Mouse (Mus musculus) midbrain, embryonic 15.5 days (tissue): ENCODE measurements at regions not wholly inside any gene's neighbourhood (a gene's known extent, or its start where the extent isn't known, plus 50 kb on each side); places are given as distances from the start of the nearest gene placed in this dataset.

Source experiments
- ATAC-seq: fragments of 200-750 bp; cut with Nextera tagmentation; replicated peaks from 2 replicates; pipeline ENCODE4 v1.8.0; 2017; ENCODE audit warnings: moderate TSS enrichment
- H3K27ac ChIP-seq: fragments of 300-500 bp; sonication (generic); 2 replicates; pipeline ENCODE4 v1.5.1; 2015; ENCODE audit warnings: mild to moderate bottlenecking, inconsistent platforms
- H3K27me3 ChIP-seq: fragments of 300-500 bp; sonication (generic); replicated peaks from 2 replicates; pipeline ENCODE4 v1.6.1; 2015; ENCODE audit warnings: inconsistent platforms
- H3K36me3 ChIP-seq: fragments of 300-500 bp; sonication (generic); replicated peaks from 2 replicates; pipeline ENCODE4 v1.6.1; 2015; ENCODE audit warnings: inconsistent platforms
- H3K4me1 ChIP-seq: fragments of 300-500 bp; sonication (generic); 2 replicates; pipeline ENCODE4 v1.6.1; 2015; ENCODE audit warnings: inconsistent platforms
- H3K4me2 ChIP-seq: fragments of 300-500 bp; sonication (generic); 2 replicates; pipeline ENCODE4 v1.6.1; 2015; ENCODE audit warnings: inconsistent platforms, mild to moderate bottlenecking, moderate library complexity
- H3K4me3 ChIP-seq: fragments of 300-500 bp; sonication (generic); 2 replicates; pipeline ENCODE4 v1.5.1; 2015; ENCODE audit warnings: mild to moderate bottlenecking, inconsistent platforms
- H3K9ac ChIP-seq: fragments of 300-500 bp; sonication (generic); 2 replicates; pipeline ENCODE4 v1.6.1; 2015; ENCODE audit warnings: mild to moderate bottlenecking, inconsistent platforms
- H3K9me3 ChIP-seq: fragments of 300-500 bp; sonication (generic); 2 replicates; pipeline ENCODE4 v1.6.1; 2016; ENCODE audit warnings: inconsistent platforms
- WGBS: fragments of 180-500 bp; shearing (Covaris S2); methylation state at CpG from one replicate; pipeline ENCODE4 v1.1.7; 2015; ENCODE audit warnings: mixed read lengths; 5-methylcytosine and 5-hydroxymethylcytosine counted together

GRCm38 (mm10) chr17:45794926-45795325 is 61.3 kb upstream of the 1600014C23Rik start:
- Histone ChIP-seq H3K9ac (no peak overlapping the region), H3K27me3 (no peaks in the 10 kb centered on the region), H3K9me3 (no peaks in the 10 kb centered on the region), H3K4me1 (no peaks in the 10 kb centered on the region), H3K4me3 (no peak overlapping the region), H3K27ac (no peak overlapping the region), H3K36me3 (no peaks in the 10 kb centered on the region), H3K4me2 (no peak overlapping the region)
- 82% methylated on average over 7 of the region's 7 CpGs for WGBS
- ATAC-seq, result no peak

- Histone ChIP-seq H3K9me3 (no peaks in the 10 kb centered on the region), H3K4me3 (no peak overlapping the region), H3K4me2 (no peak overlapping the region), H3K36me3 (no peaks in the 10 kb centered on the region), H3K27me3 (no peaks in the 10 kb centered on the region), H3K4me1 (0 out of 2 replicates have a peak, but pooled peaks cover 4% of the 10 kb centered on the region), H3K9ac (no peak overlapping the region), H3K27ac (no peak overlapping the region)
- no peak for ATAC-seq
- 87% methylated on average over 8 of the region's 8 CpGs for WGBS
Observed at GRCm38 (mm10) chr17:45790959-45791520, 57.4 kb upstream of the 1600014C23Rik start.

- H3K27ac ChIP-seq, result no peak overlapping the region
- no peak overlapping the region for H3K9ac ChIP-seq
- WGBS, result 24% methylated on average over 6 of the region's 6 CpGs
- no peak overlapping the region for H3K4me3 ChIP-seq
- no peaks in the 10 kb centered on the region for H3K27me3 ChIP-seq
- H3K4me1 ChIP-seq, result 0 out of 2 replicates have a peak, but pooled peaks cover 4% of the 10 kb centered on the region
- peak; percentile 52; the same call in 1 of the 2 replicates for ATAC-seq
- H3K4me2 ChIP-seq, result no peak overlapping the region
- no peaks in the 10 kb centered on the region for H3K9me3 ChIP-seq
- H3K36me3 ChIP-seq, result no peaks in the 10 kb centered on the region
Observed at GRCm38 (mm10) chr17:45789777-45790176, 56.1 kb upstream of the 1600014C23Rik start.

- H3K36me3 ChIP-seq, result no peaks in the 10 kb centered on the region
- 81% methylated on average over 10 of the region's 10 CpGs for WGBS
- no peak overlapping the region for H3K4me2 ChIP-seq
- no peak overlapping the region for H3K9ac ChIP-seq
- no peak for ATAC-seq
- H3K27ac ChIP-seq, result no peak overlapping the region
- H3K4me1 ChIP-seq, result 0 out of 2 replicates have a peak, but pooled peaks cover 4% of the 10 kb centered on the region
- no peak overlapping the region for H3K4me3 ChIP-seq
- no peaks in the 10 kb centered on the region for H3K27me3 ChIP-seq
- no peaks in the 10 kb centered on the region for H3K9me3 ChIP-seq
Observed at GRCm38 (mm10) chr17:45784905-45785304, 51.3 kb upstream of the 1600014C23Rik start.

- Histone ChIP-seq H3K36me3 (no peaks in the 10 kb centered on the region), H3K9me3 (no peaks in the 10 kb centered on the region), H3K9ac (no peak overlapping the region), H3K4me3 (no peak overlapping the region), H3K27me3 (no peaks in the 10 kb centered on the region), H3K27ac (no peak overlapping the region), H3K4me1 (0 out of 2 replicates have a peak, but pooled peaks cover 1% of the 10 kb centered on the region), H3K4me2 (no peak overlapping the region)
- WGBS, result 91% methylated on average over 5 of the region's 5 CpGs
- no peak for ATAC-seq
Observed at GRCm38 (mm10) chr17:45784496-45784895, 50.9 kb upstream of the 1600014C23Rik start.
